Comparison of ENCODE assay signal across 10 mouse cellular contexts in the genomic region with DNA sequence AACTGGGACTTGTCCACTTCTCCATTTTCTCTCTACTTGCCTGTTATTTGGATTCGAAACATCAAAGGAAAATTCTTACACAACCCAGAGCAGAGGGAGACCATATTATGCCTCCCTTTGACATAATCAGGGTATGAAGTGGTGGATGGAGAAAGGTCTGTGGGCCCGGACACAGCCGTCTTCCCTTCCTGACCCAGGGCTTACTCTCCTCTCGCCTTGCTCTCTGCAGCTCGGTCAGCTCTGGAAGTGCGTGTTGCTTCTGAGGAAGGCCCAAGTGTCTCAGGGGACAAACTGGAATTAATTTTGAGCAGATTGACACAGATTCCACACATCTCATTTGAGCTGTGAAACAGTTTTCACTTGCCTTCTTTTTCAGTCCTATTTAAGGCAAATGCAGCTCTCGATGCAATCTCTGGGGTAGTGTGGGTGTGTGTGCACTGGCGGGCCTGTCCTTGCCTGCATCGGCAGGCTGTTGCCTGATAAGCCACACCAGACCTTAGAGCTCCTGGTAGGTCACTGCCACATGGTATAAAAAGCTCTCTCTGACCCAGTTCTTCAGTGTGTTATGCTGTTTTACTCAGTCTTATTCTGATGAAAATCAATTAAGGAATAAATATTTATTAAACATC.
DNase-seq lines count a peak whose midpoint lies in the region; ATAC-seq and TF ChIP-seq lines count a peak whose summit lies in the region.
"Had no signal": no experiment of that assay in that cellular context is flagged by ENCODE, and none has a peak within 500 bp of the region (broad histone marks: within the 10 kb centered on the region; RNA-seq: fewer than 3 reads in every experiment).

No protein-coding gene starts in this region.

- no peak overlapping the region for H3K4me3 ChIP-seq in heart, embryonic 16.5 days (ENCODE audit: low read length)
- no peak overlapping the region for H3K4me3 ChIP-seq in intestine, embryonic 16.5 days (ENCODE audit: low read length)
- no peak overlapping the region for H3K4me3 ChIP-seq in midbrain, embryonic 16.5 days (ENCODE audit: low read depth, low read length)
- H3K4me3 ChIP-seq in thymus, adult 2 months (ENCODE audit: control insufficient read depth, insufficient read depth, low read length): no peak overlapping the region
- H3K4me3 ChIP-seq: embryonic facial prominence, embryonic 10.5 days; layer of hippocampus, adult 2 months had no signal

- H3K9ac ChIP-seq in heart, embryonic 16.5 days (ENCODE audit: low read length): peak overlapping the region; percentile 34; the same call in 1 of the 2 replicates
- H3K9ac ChIP-seq in intestine, embryonic 16.5 days (ENCODE audit: low read depth, low read length): no peak overlapping the region
- no peak overlapping the region for H3K9ac ChIP-seq in midbrain, embryonic 16.5 days (ENCODE audit: low read depth, low read length)

- H3K4me1 ChIP-seq in heart, embryonic 16.5 days (ENCODE audit: control insufficient read depth, insufficient read depth, low read length): peaks cover 26% of the 10 kb centered on the region
- peaks cover 6% of the 10 kb centered on the region; the same call in 1 of the 2 replicates for H3K4me1 ChIP-seq in intestine, embryonic 16.5 days (ENCODE audit: control insufficient read depth, insufficient read depth, low read length)
- no peaks in the 10 kb centered on the region for H3K4me1 ChIP-seq in midbrain, embryonic 16.5 days (ENCODE audit: control insufficient read depth, insufficient read depth, low read length)
- H3K4me1 ChIP-seq in thymus, adult 2 months (replicated peaks; ENCODE audit: control insufficient read depth, insufficient read depth, low read length): 0 out of 2 replicates have a peak, but pooled peaks cover 2% of the 10 kb centered on the region

- no peak for ATAC-seq in heart, embryonic 16.5 days (replicated peaks; ENCODE audit: extremely low read depth, insufficient read depth, low FRiP score)
- peak; percentile 82 for ATAC-seq in intestine, embryonic 16.5 days
- peak; percentile 60; the same call in 1 of the 2 replicates for ATAC-seq in midbrain, embryonic 16.5 days

- TF ChIP-seq CTCF in thymus, adult 2 months (IDR thresholded peaks at IDR 0.05; ENCODE audit: borderline replicate concordance, control insufficient read depth, extremely low read depth, insufficient read depth, low read length, poor library complexity): no peak

- DNase-seq in heart, adult 9 months (ENCODE audit: low spot score in 2 of 2): no peak
- DNase-seq in brain, adult 2 months (ENCODE audit: low read depth, low spot score): peak; percentile 75
- DNase-seq in thymus, adult 2 months: no peak
- DNase-seq in layer of hippocampus, postnatal 10 days (ENCODE audit: low spot score in 2 of 2): no peak
- DNase-seq: lung, postnatal 4 days had no signal

- no peak for TF ChIP-seq POLR2A in thymus, adult 2 months (IDR thresholded peaks at IDR 0.05; ENCODE audit: control insufficient read depth, extremely low read depth, insufficient read depth, low read length, poor library complexity)

- H3K36me3 ChIP-seq in heart, embryonic 16.5 days (ENCODE audit: control insufficient read depth, insufficient read depth): no peaks in the 10 kb centered on the region
- no peaks in the 10 kb centered on the region for H3K36me3 ChIP-seq in intestine, embryonic 16.5 days (ENCODE audit: control insufficient read depth, insufficient read depth, low read length)
- no peaks in the 10 kb centered on the region for H3K36me3 ChIP-seq in midbrain, embryonic 16.5 days (ENCODE audit: control insufficient read depth, insufficient read depth, low read length)
- H3K36me3 ChIP-seq in thymus, adult 2 months (ENCODE audit: control insufficient read depth, insufficient read depth, low read length): no peaks in the 10 kb centered on the region
- H3K36me3 ChIP-seq: embryonic facial prominence, embryonic 10.5 days had no signal

- H3K4me2 ChIP-seq in heart, embryonic 16.5 days (ENCODE audit: low read depth, low read length): no peak overlapping the region
- no peak overlapping the region for H3K4me2 ChIP-seq in intestine, embryonic 16.5 days (ENCODE audit: low read depth, low read length)
- no peak overlapping the region for H3K4me2 ChIP-seq in midbrain, embryonic 16.5 days (ENCODE audit: low read length)

- H3K9me3 ChIP-seq in heart, embryonic 16.5 days (replicated peaks; ENCODE audit: control insufficient read depth, low read length): no peaks in the 10 kb centered on the region
- no peaks in the 10 kb centered on the region for H3K9me3 ChIP-seq in intestine, embryonic 16.5 days (ENCODE audit: control insufficient read depth, low read length)
- no peaks in the 10 kb centered on the region for H3K9me3 ChIP-seq in midbrain, embryonic 16.5 days (replicated peaks; ENCODE audit: control insufficient read depth, low read length, poor library complexity, severe bottlenecking)
- H3K9me3 ChIP-seq: embryonic facial prominence, embryonic 10.5 days had no signal

- WGBS in heart, embryonic 16.5 days: 46% methylated on average over 9 of the region's 9 CpGs
- 74% methylated on average over 9 of the region's 9 CpGs for WGBS in intestine, embryonic 16.5 days
- 61% methylated on average over 9 of the region's 9 CpGs for WGBS in midbrain, embryonic 16.5 days
- 84% methylated on average over 9 of the region's 9 CpGs for WGBS in thymus, adult 2 months

- H3K27me3 ChIP-seq in heart, embryonic 16.5 days (ENCODE audit: control insufficient read depth, insufficient read depth, low read length): no peaks in the 10 kb centered on the region
- no peaks in the 10 kb centered on the region for H3K27me3 ChIP-seq in intestine, embryonic 16.5 days (replicated peaks; ENCODE audit: control insufficient read depth, insufficient read depth, low read length)
- H3K27me3 ChIP-seq in midbrain, embryonic 16.5 days (ENCODE audit: control insufficient read depth, insufficient read depth, low read depth, low read length): no peaks in the 10 kb centered on the region
- H3K27me3 ChIP-seq in thymus, adult 2 months (ENCODE audit: control insufficient read depth, insufficient read depth, low read length): no peaks in the 10 kb centered on the region

- H3K27ac ChIP-seq in heart, embryonic 16.5 days (ENCODE audit: low read length): peak overlapping the region; percentile 42; the same call in 1 of the 2 replicates
- H3K27ac ChIP-seq in intestine, embryonic 16.5 days (ENCODE audit: low read length): no peak overlapping the region
- no peak overlapping the region for H3K27ac ChIP-seq in midbrain, embryonic 16.5 days (ENCODE audit: low read length)
- no peak overlapping the region for H3K27ac ChIP-seq in thymus, adult 2 months (ENCODE audit: control insufficient read depth, insufficient read depth, low read length)
- H3K27ac ChIP-seq: embryonic facial prominence, embryonic 10.5 days; layer of hippocampus, adult 2 months had no signal
